Mouse (Mus musculus) heart, adult 9 months (tissue): ENCODE data around the gene Sprr3.
"Not testable (repeated sequence)": the region's sequence is repeated elsewhere in the genome, so short reads cannot be mapped to it uniquely, and the experiment has no call there.

ENCODE experiments used
- DNase-seq, 2 experiments: peaks; one replicate each; pipeline ENCODE4 v3.0.0; 2022; ENCODE audit warnings: low spot score in 2 of 2

Gene Sprr3

DNA sequence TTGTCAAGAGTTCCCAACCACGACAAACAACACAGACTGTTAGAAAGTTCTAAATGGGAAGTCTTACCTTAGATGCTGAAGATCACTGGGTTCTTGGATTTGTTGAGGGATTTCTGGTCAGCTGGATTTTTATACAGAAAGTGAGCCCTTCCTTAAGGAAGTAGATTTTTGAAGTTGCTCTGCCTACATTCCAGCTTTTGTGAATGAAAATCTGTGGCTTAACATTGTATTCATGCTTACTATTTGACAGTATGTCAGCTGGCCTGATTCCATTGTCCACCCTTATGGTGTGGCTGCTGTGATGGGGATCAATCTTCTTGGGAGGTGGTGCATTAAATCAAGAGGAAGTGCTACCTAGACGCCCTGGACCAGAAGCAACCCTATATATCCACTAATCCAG lies at the start of gene Sprr3:
Sprr3 (minus strand) TSS at position 101 of the 400 bp plus-strand sequence.
- no peak for DNase-seq

DNA sequence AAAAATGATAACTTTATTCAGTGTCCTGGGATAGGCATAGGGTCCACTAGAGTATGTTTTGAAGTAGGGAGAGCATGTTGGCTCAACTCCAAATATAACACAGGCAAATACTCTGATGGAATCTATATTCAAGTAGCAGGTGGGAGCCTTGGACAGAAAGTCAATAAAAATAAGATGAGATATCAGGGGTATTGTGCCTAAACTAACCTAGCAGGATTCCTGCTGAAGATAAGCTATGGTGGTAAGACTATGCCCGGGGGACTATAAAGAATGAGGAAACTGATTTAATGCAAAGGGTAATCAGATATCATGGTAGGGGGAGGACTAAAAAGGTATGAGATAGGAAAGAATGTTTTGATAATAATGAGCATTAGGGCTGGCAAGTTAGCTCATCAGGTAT lies 49.7 kb upstream of the Sprr3 start:
- DNase-seq: no peak

DNA sequence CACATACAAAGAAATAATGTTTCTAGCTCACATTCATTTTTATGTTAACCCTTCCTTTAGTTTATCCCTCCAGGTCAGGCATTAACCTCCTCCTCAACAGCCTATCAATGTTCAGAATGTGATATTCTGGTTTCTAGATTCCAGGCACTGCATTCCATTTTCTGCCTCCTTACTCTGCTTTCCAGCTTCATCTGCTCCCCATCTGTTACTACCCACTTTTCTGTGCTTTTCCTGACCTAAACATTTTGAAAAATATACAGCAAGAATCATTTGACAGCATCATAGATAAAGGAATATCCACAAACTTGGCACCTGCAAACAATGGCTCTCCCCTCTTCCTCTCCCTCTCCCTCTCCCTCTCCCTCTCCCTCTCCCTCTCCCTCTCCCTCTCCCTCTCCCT lies 45.0 kb upstream of the Sprr3 start:
- DNase-seq: no peak

DNA sequence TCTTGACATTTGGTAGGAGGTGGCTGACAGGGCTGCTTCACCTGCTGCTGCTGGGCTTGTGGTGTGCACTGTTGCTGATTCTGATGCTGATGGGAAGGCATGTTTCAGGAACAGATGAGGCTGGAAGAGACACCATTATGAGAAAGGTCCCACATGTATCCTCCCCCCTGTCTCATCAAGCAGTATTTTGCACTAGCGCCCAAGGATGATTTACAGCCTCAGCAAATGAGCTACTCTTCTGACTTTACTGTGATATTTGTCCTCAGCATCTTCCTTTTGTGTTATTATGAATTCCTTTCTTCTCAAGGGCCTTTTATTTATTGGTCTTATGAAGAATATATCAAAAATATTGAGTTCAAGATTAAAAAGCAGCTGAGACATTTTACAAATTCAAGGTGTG lies 41.9 kb upstream of the Sprr3 start, which contains the start of gene Sprr4:
Sprr4 (minus strand) TSS at position 101 of the 400 bp plus-strand sequence.
- DNase-seq: no peak

DNA sequence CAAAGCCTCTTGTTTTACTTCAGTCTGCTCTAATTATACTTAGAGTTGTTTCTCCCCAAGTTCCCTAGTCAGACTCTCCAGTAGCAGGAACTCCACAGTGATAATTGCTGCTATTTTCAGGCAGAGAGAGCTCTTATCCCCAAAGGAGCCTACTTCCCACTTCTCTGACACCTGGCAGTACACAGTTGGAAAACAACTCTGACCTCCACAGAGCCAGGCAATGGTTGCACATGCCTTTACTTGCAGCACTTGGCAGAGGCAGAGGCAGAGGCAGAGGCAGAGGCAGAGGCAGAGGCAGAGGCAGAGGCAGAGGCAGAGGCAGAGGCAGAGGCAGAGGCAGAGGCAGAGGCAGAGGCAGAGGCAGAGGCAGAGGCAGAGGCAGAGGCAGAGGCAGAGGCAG lies 31.7 kb upstream of the Sprr3 start:
- DNase-seq: peak in 1 of 2 experiments; percentile 20

DNA sequence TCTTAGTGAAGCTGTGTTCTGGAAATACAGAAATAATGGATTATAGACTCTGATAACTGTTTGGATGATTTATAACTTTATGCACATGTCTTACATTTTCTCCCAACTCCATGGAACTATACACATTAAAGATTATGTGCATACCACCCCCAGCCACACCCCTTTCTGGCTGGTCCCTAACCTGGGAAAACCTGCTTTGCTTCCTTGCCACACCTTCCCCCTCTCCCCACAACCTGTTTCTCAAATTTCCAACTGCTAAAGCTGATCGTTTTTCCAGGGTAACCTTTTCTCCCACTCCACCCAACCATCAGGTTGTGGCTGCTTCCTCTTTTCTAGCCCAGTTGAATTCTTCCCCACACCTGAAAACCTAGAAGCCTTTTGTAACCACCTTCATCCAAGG lies 27.8 kb upstream of the Sprr3 start:
- DNase-seq: no peak

DNA sequence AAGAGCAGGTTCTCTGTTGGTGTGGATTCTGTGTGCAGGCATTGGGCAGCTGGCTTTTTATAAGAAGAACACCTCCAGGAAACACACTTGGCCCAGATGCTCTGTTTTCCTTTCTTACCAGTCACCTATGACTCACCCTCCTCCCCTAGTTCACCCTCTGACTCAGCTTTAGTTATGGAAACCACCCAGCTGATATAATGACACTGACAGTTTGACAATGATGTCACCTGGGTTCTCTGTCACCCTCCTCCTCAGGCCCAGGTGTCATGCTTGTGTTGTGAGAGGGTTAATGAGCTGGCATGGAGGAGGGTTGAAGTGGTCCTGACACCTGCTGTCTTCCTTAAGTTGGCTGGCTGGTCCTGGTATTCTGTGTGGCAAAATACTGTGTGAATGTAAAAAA lies 27.3 kb upstream of the Sprr3 start, which contains the start of gene Sprr1a:
Sprr1a (minus strand) TSS at position 33 of the 400 bp plus-strand sequence.
- DNase-seq: no peak

DNA sequence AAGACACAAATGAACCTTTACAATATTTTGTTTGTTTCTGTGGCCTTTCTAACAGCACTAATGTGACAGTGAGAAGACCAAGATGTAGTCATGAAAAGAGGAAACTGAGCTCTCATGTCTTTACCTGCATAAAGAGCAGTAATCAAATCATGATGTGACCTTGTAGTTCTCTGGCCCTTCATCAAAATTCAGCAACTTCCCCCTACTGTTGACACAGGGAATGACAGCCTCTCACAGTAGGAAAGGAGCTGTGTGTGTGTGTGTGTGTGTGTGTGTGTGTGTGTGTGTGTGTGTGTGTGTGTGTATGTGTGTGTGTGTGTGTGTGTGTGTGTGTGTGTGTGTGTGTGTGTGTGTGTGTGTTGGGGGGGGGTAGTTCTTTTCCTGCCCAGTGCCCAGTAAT lies 22.7 kb upstream of the Sprr3 start:
- not testable (repeated sequence) for DNase-seq

DNA sequence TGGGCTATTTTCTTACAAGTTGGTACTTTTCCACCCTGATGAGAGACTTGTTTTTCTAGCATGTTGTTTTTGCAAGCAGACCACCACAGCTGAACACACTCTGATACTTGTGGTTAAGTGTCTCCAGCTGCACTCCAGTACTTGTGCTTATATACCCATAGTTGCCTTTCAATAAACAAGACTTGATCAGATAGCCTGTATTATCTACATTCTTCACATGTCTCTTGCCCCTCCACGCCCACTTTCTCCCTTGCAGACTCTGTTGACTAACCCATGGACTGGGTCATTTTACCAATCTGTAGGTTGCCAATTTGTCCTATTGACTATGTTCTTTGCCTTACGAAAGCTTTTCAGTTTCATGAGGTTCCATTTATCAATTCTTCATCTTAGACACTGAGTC lies 11.6 kb upstream of the Sprr3 start:
- DNase-seq: no peak

DNA sequence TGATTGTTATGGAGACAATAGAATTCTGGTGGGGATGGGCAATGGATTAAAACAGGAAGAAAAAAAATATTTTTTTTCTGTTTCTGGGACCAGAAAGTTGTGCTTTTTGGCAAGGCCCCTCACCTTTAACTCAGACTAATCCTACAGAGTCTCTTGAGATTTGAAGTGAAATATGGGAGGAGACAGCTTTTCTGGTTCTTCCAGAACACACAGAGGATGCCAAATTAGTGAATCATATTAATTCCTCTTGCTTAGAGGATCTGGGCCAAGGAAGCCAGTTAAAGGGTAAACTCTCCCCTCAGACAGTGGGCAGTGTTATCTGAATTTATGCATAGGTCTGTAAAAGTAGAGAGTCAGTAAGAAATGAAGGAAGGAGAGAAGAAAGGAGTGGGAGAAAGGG lies 8.9 kb upstream of the Sprr3 start:
- DNase-seq: no peak

DNA sequence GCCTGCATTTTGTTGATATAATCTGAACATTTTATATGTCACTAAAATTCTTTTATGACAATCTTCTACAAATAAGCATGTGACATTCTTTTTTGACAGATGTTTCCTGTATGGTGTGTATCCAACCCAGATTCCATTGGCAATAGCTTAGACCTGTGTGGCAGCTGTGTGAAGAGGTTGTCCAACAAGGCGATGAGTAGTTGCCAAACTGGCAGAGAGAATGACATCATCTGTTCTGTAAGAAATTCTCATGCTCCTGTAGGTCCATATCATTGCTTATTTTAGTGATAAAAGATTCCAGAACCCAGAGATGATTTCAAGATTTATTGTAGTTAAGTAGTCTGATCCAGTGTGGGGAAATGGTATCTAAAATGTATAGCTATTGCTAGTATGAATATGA lies 8.1 kb upstream of the Sprr3 start:
- DNase-seq: no peak

DNA sequence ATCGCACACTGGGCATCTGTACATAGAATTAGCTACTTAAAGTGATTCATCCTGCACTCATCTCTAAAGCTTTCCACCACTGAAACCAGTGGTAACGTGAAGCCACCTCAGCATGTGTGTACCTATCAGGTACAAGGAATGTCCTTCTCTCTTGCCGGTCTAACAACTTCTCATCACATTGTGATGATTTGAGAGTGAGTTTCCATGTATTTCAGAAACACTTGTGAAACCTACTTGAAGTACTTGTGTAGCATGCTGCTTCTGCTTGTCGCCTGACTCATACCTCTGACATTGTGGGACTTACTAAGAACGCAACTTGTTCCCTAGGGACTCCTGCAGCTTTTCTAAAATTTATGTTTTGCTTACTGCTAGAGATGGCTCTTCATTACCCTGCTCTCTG lies 3.4 kb downstream of the Sprr3 start:
- DNase-seq: no peak

DNA sequence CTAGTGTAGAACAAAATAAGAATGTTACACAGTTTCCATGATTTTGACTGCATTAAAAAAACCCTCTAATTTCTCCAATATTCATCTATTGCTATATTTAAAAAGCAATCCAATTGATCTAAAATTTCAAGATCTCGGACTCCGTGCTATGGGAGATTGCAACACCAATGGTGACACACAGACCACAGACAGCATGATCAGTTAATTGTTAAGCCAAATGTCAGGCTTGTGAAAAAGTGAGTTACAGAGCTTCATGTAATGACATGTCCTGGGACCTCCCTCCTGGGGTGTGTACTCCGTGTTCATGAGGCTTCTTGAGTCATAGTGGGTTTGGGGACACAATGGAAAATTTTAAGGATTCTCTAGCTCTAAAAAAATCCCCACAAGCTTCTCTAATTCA lies 18.3 kb downstream of the Sprr3 start:
- no peak for DNase-seq

DNA sequence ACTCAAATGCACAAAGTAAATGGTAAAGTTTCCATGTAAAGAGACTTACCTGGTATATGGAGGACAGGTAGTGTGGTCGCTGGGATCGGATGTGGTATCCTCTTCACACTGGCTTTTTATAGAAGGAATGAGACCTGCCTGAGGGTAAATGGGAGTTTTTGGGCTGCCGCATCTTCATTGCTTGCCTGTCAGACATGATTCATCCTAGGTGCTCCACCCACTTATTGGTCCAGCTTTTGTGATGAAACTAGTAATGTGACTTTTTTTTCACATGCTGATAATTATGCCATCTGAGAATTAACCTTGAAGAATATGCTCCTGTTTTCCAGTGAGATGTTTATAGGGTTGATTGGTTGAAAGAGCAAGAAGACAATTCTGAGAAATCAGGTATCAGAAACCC lies 19.8 kb downstream of the Sprr3 start, which contains the start of gene Sprr1b:
Sprr1b (minus strand) TSS at position 101 of the 400 bp plus-strand sequence.
- no peak for DNase-seq

DNA sequence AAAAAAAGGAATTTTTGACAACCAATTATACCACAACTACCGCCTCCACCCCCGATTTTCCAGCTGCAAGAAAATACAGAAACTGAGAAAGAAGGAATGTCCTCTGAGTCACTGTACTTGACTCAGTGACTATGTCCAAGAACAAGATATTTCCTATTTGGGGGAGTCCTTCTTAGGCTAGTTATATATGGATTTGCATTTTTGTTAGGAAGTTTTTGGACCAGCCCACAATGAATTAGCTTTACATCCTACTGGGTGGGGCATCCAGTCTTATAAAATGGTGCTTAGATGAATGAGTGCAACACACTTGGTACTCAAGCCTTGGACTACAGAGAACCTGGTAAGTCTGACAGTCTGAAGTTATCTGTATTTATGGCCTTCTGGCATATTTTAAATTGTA lies 26.2 kb downstream of the Sprr3 start, which contains the start of gene Sprr2k:
Sprr2k (plus strand) TSS at position 301 of the 400 bp plus-strand sequence.
- no peak for DNase-seq

DNA sequence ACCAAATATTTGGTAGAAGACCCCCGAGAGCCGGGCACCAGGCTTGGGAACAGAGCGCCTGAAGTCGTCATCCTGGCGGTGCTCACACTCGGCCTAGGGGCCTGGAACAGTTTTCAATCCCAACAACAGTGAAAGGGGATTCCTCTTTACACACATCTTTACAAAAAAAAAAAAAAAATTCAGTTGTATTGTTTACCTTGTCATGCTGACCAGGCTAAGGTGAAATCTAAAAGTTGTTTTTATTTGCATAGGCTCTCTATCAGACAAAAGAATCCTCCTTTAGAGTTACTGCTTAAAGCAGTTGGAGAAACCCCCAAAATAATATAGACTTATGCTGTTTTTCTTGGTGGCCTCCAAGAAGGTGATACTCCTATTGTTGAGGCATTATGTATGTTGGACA lies 29.2 kb downstream of the Sprr3 start, which contains the start of gene Gm9774:
Gm9774 (minus strand) TSS at position 101 of the 400 bp plus-strand sequence.
- DNase-seq: no peak

DNA sequence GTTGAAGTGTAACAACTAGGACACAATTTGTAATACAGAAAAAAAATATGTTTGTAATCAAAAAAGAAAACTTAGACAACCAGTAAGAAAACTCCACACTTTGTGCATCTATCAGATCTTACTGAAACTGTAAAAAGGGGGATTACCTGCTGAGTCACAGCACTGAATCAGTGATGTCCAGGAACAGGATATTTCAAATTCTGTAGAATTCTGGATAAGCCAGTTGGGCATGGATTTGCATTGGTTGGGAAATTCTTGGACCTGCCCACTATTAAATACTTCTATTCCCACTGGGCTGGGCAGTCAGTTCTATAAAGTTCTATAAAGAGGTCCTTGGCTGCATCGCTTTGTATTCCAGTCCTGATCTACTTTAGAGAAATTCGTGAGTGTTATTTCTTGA lies 40.7 kb downstream of the Sprr3 start, which contains the start of gene Sprr2j-ps:
Sprr2j-ps (plus strand) TSS at position 301 of the 400 bp plus-strand sequence.
- DNase-seq: no peak

DNA sequence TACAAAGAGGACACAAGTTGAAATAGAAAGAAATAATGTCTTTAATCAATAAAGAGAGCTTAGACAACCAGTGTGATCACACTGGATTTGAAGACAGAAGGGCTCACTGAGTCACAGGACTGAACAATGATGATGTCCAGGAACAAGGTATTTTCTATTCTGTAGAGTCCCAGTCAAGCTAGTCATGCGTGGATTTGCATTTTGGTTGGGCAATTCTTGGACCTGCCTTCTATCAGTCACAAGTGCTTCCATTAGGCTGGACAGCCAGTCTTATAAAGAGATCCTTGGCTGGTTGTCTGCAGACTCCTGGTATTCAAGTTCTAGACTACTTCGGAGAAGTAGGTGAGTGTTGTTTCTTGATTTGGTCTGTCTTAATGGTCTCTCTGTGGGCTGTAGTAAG lies 50.8 kb downstream of the Sprr3 start, which contains the start of gene Sprr2i:
Sprr2i (plus strand) TSS at position 301 of the 400 bp plus-strand sequence.
- DNase-seq: no peak
